Mouse (Mus musculus): ENCODE measurements around the gene Tradd. TPM values are rescaled to one million over a fixed set of nuclear protein-coding genes. Genes with fewer than 3 reads are reported as not detected.
A peak's percentile ranks its signal among the peaks of the same experiment; 100 is the strongest.

The Tradd gene
- polyA plus RNA-seq, 1 experiment from 2014 or later, result 23.2 TPM

- Histone ChIP-seq H3K27ac (no peak overlapping the region), H3K36me3 (peaks cover 18% of the 10 kb centered on the region), H3K9me3 (no peaks in the 10 kb centered on the region), H3K4me3 (peak overlapping the region; percentile 27), H3K27me3 (peaks cover 68% of the 10 kb centered on the region), H3K4me2 (replicated peaks) (peak overlapping the region; percentile 58), H3K9ac (peak overlapping the region; percentile 40; the same call in 1 of the 2 replicates), H3K4me1 (peaks cover 25% of the 10 kb centered on the region)
- peak; percentile 52; the same call in 1 of the 2 replicates for ATAC-seq (ENCODE audit: low FRiP score, low read depth)
- WGBS, result 4% methylated on average over 28 of the region's 28 CpGs
Observed at GRCm38 (mm10) chr8:105278911-105279334, 14.5 kb upstream of the Tradd start.

GRCm38 (mm10) chr8:105276292-105277120, 12.1 kb upstream of the Tradd start:
- Histone ChIP-seq H3K27me3 (peaks cover 93% of the 10 kb centered on the region), H3K27ac (no peak overlapping the region), H3K36me3 (peaks cover 3% of the 10 kb centered on the region), H3K9ac (peak overlapping the region; percentile 63), H3K4me3 (peak overlapping the region; percentile 49), H3K4me2 (replicated peaks) (peak overlapping the region; percentile 77), H3K9me3 (no peaks in the 10 kb centered on the region), H3K4me1 (peaks cover 25% of the 10 kb centered on the region)
- WGBS, result 4% methylated on average over 30 of the region's 30 CpGs
- peak; percentile 66 for ATAC-seq (ENCODE audit: low FRiP score, low read depth)

DNA sequence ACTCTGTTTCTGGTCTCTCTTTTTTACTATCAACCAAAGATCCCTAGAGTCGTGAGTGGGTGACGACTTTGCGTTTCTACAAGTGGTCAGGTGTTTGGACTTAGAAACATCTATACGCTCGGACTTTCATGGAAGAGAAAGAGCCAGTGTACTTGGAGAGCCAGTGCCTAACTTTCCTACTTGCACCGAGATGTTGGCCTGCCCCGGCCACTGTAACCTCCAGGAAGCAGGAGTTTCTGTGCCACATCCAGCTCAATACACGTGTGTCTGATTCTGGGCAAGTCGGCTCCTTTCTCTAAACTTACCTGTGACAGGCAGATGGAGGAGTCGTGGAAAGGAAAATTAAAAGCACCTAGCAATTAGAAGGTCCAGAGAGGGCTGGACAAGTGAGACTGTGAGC, 11.4 kb upstream of the Tradd start, which contains the start of gene Nol3:
Gene Nol3, plus strand, starts transcription at position 301 of the 400 bp plus-strand sequence.
- no peak for ATAC-seq (ENCODE audit: low FRiP score, low read depth)

GRCm38 (mm10) chr8:105275387-105275786, 11.0 kb upstream of the Tradd start:
- WGBS, result 5% methylated on average over 10 of the region's 11 CpGs
- Histone ChIP-seq H3K4me3 (peak overlapping the region; percentile 49; the same call in 1 of the 2 replicates), H3K4me2 (replicated peaks) (peak overlapping the region; percentile 77), H3K36me3 (no peaks in the 10 kb centered on the region), H3K9me3 (no peaks in the 10 kb centered on the region), H3K9ac (no peak overlapping the region), H3K27me3 (peaks cover 100% of the 10 kb centered on the region), H3K4me1 (peaks cover 31% of the 10 kb centered on the region), H3K27ac (no peak overlapping the region)
- ATAC-seq (ENCODE audit: low FRiP score, low read depth), result no peak

More for the DNA sequence above, 11.4 kb upstream of the Tradd start, which contains the start of gene Nol3:
- H3K9me3 ChIP-seq, result no peaks in the 10 kb centered on the region
- no peak within 1 kb of the TSS for H3K27ac ChIP-seq
- peaks cover 99% of the 10 kb centered on the region for H3K27me3 ChIP-seq
- H3K9ac ChIP-seq, result peak within 1 kb of the TSS; percentile 63
- H3K4me1 ChIP-seq, result peaks cover 27% of the 10 kb centered on the region
- WGBS, result 4% methylated on average over 10 of the region's 10 CpGs
- H3K4me3 ChIP-seq, result peak within 1 kb of the TSS; percentile 49
- peak within 1 kb of the TSS; percentile 77 for H3K4me2 ChIP-seq (replicated peaks)
- H3K36me3 ChIP-seq, result no peaks in the 10 kb centered on the region

GRCm38 (mm10) chr8:105270916-105271186, 6.4 kb upstream of the Tradd start:
- WGBS, result 2% methylated on average over 11 of the region's 11 CpGs
- no peak for ATAC-seq (ENCODE audit: low FRiP score, low read depth)

GRCm38 (mm10) chr8:105270101-105270915, 5.9 kb upstream of the Tradd start:
- Histone ChIP-seq H3K4me1 (peaks cover 35% of the 10 kb centered on the region), H3K9ac (peak overlapping the region; percentile 62; the same call in 1 of the 2 replicates), H3K4me3 (peak overlapping the region; percentile 52), H3K9me3 (0 out of 2 replicates have a peak, but pooled peaks cover 4% of the 10 kb centered on the region), H3K4me2 (replicated peaks) (peak overlapping the region; percentile 87), H3K36me3 (no peaks in the 10 kb centered on the region), H3K27me3 (peaks cover 99% of the 10 kb centered on the region), H3K27ac (no peak overlapping the region)
- ATAC-seq (ENCODE audit: low FRiP score, low read depth), result no peak
- WGBS, result 3% methylated on average over 39 of the region's 39 CpGs

More at GRCm38 (mm10) chr8:105270916-105271186, 6.4 kb upstream of the Tradd start:
- H3K9ac ChIP-seq, result peak overlapping the region; percentile 25; the same call in 1 of the 2 replicates
- peaks cover 100% of the 10 kb centered on the region for H3K27me3 ChIP-seq
- H3K27ac ChIP-seq, result no peak overlapping the region
- H3K4me3 ChIP-seq, result peak overlapping the region; percentile 15
- H3K36me3 ChIP-seq, result no peaks in the 10 kb centered on the region
- peaks cover 40% of the 10 kb centered on the region for H3K4me1 ChIP-seq
- 0 out of 2 replicates have a peak, but pooled peaks cover 4% of the 10 kb centered on the region for H3K9me3 ChIP-seq
- H3K4me2 ChIP-seq (replicated peaks), result peak overlapping the region; percentile 87

DNA sequence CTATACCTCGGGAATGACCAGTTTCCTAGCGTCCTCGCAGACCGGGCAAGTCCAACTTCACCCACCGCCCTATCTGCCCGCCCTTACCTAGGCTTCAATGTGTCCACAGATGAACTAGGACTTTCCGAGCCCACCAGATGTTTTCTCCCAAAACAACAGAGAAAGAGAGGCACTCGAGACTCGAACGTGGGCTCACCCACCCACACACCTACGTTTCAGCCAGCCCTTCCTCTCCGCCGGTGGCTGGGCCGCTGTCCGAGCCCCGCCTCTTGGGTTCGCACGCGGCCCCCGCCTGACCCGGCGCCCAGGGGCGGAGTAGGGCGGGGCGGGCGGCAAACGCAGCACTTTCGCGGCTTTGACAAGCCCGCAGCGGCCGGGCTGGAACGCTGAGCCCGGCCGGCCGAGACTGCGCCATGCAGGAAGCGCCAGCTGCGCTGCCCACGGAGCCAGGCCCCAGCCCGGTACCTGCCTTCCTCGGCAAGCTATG, 5.1 kb upstream of the Tradd start, which contains the start of gene Hsf4:
Gene Hsf4, plus strand, starts transcription at position 341 of the 487 bp plus-strand sequence.
- Histone ChIP-seq H3K4me2 (replicated peaks) (peak within 1 kb of the TSS; percentile 87), H3K27ac (no peak within 1 kb of the TSS), H3K27me3 (peaks cover 96% of the 10 kb centered on the region), H3K9me3 (0 out of 2 replicates have a peak, but pooled peaks cover 4% of the 10 kb centered on the region), H3K4me1 (peaks cover 40% of the 10 kb centered on the region), H3K4me3 (peak within 1 kb of the TSS; percentile 52), H3K9ac (peak within 1 kb of the TSS; percentile 62), H3K36me3 (no peaks in the 10 kb centered on the region)
- under 1% methylated on average over 42 of the region's 42 CpGs for WGBS
- no peak for ATAC-seq (ENCODE audit: low FRiP score, low read depth)

- ATAC-seq (ENCODE audit: low FRiP score, low read depth), result 0 out of 2 replicates have a peak, but pooled peaks have one; percentile 1
- no peak overlapping the region for H3K27ac ChIP-seq
- 2% methylated on average over 10 of the region's 10 CpGs for WGBS
Observed at GRCm38 (mm10) chr8:105269075-105269458, 4.7 kb upstream of the Tradd start.

GRCm38 (mm10) chr8:105268342-105269074, 4.1 kb upstream of the Tradd start:
- Histone ChIP-seq H3K27me3 (peaks cover 94% of the 10 kb centered on the region), H3K4me1 (peaks cover 40% of the 10 kb centered on the region), H3K4me2 (replicated peaks) (peak overlapping the region; percentile 87), H3K36me3 (no peaks in the 10 kb centered on the region), H3K27ac (no peak overlapping the region), H3K9me3 (0 out of 2 replicates have a peak, but pooled peaks cover 4% of the 10 kb centered on the region), H3K9ac (peak overlapping the region; percentile 62), H3K4me3 (peak overlapping the region; percentile 52)
- under 1% methylated on average over 65 of the region's 65 CpGs for WGBS
- peak; percentile 66 for ATAC-seq (ENCODE audit: low FRiP score, low read depth)

More at GRCm38 (mm10) chr8:105269075-105269458, 4.7 kb upstream of the Tradd start:
- 0 out of 2 replicates have a peak, but pooled peaks cover 4% of the 10 kb centered on the region for H3K9me3 ChIP-seq
- peak overlapping the region; percentile 52 for H3K4me3 ChIP-seq
- no peaks in the 10 kb centered on the region for H3K36me3 ChIP-seq
- peaks cover 40% of the 10 kb centered on the region for H3K4me1 ChIP-seq
- peak overlapping the region; percentile 87 for H3K4me2 ChIP-seq (replicated peaks)
- peak overlapping the region; percentile 62 for H3K9ac ChIP-seq
- peaks cover 94% of the 10 kb centered on the region for H3K27me3 ChIP-seq

- H3K4me3 ChIP-seq, result no peak overlapping the region
Observed at GRCm38 (mm10) chr8:105266775-105267174, 2.4 kb upstream of the Tradd start.

GRCm38 (mm10) chr8:105265128-105265527, 719 bp upstream of the Tradd start:
- H3K4me3 ChIP-seq, result peak overlapping the region; percentile 69
- peak overlapping the region; percentile 76; the same call in 1 of the 2 replicates for H3K9ac ChIP-seq
- H3K27me3 ChIP-seq, result peaks cover 90% of the 10 kb centered on the region
- H3K36me3 ChIP-seq, result no peaks in the 10 kb centered on the region
- peaks cover 31% of the 10 kb centered on the region for H3K4me1 ChIP-seq
- peak overlapping the region; percentile 87 for H3K4me2 ChIP-seq (replicated peaks)
- 6% methylated on average over 10 of the region's 10 CpGs for WGBS
- no peak overlapping the region for H3K27ac ChIP-seq
- ATAC-seq (ENCODE audit: low FRiP score, low read depth), result no peak
- peaks cover 9% of the 10 kb centered on the region; the same call in 1 of the 2 replicates for H3K9me3 ChIP-seq

More at GRCm38 (mm10) chr8:105266775-105267174, 2.4 kb upstream of the Tradd start:
- Histone ChIP-seq H3K4me1 (peaks cover 40% of the 10 kb centered on the region), H3K9ac (no peak overlapping the region), H3K4me2 (replicated peaks) (no peak overlapping the region), H3K27me3 (peaks cover 90% of the 10 kb centered on the region), H3K36me3 (no peaks in the 10 kb centered on the region), H3K27ac (no peak overlapping the region), H3K9me3 (0 out of 2 replicates have a peak, but pooled peaks cover 4% of the 10 kb centered on the region)
- 18% methylated on average over 13 of the region's 13 CpGs for WGBS
- no peak for ATAC-seq (ENCODE audit: low FRiP score, low read depth)

Measured in limb, embryonic 13.5 days (tissue).